19 mouse cellular contexts compared by ENCODE assay signal in genomic region chr2:63920997-63921396, GRCm38 (mm10).
DNase-seq lines count a peak whose midpoint lies in the region; ATAC-seq and TF ChIP-seq lines count a peak whose summit lies in the region.
"Had no signal": no experiment of that assay in that cellular context is flagged by ENCODE, and none has a peak within 500 bp of the region (broad histone marks: within the 10 kb centered on the region; RNA-seq: fewer than 3 reads in every experiment).

No protein-coding gene starts in this region.

- H3K27me3 ChIP-seq in kidney, postnatal 0 days (ENCODE audit: insufficient read depth, low read length), result no peaks in the 10 kb centered on the region
- H3K27me3 ChIP-seq in hindbrain, postnatal 0 days (ENCODE audit: insufficient read depth, low read length), result no peaks in the 10 kb centered on the region
- H3K27me3 ChIP-seq: neural tube, embryonic 13.5 days had no signal

- no peak overlapping the region for H3K4me3 ChIP-seq in kidney, postnatal 0 days (replicated peaks; ENCODE audit: low read depth, low read length)
- H3K4me3 ChIP-seq in hindbrain, postnatal 0 days (ENCODE audit: low read length), result no peak overlapping the region
- H3K4me3 ChIP-seq: gastrocnemius, adult 2 months; neural tube, embryonic 13.5 days had no signal

- no peaks in the 10 kb centered on the region for H3K9me3 ChIP-seq in kidney, postnatal 0 days (replicated peaks; ENCODE audit: low read length)
- no peaks in the 10 kb centered on the region for H3K9me3 ChIP-seq in hindbrain, postnatal 0 days (ENCODE audit: low read length)
- H3K9me3 ChIP-seq: neural tube, embryonic 13.5 days had no signal

- no peak overlapping the region for H3K9ac ChIP-seq in kidney, postnatal 0 days (ENCODE audit: low read depth, low read length)
- no peak overlapping the region for H3K9ac ChIP-seq in hindbrain, postnatal 0 days (replicated peaks; ENCODE audit: low read length)
- H3K9ac ChIP-seq: neural tube, embryonic 13.5 days had no signal

- H3K27ac ChIP-seq in kidney, postnatal 0 days, result no peak overlapping the region
- H3K27ac ChIP-seq in hindbrain, postnatal 0 days, result no peak overlapping the region
- H3K27ac ChIP-seq: gastrocnemius, adult 2 months; neural tube, embryonic 13.5 days had no signal

- no peaks in the 10 kb centered on the region for H3K36me3 ChIP-seq in kidney, postnatal 0 days (ENCODE audit: insufficient read depth, low read length)
- no peaks in the 10 kb centered on the region for H3K36me3 ChIP-seq in hindbrain, postnatal 0 days (ENCODE audit: insufficient read depth, low read length)
- H3K36me3 ChIP-seq: neural tube, embryonic 13.5 days had no signal

- H3K4me2 ChIP-seq in kidney, postnatal 0 days (ENCODE audit: low read length), result no peak overlapping the region
- H3K4me2 ChIP-seq in hindbrain, postnatal 0 days (ENCODE audit: low read depth, low read length), result no peak overlapping the region
- H3K4me2 ChIP-seq: neural tube, embryonic 13.5 days had no signal

- DNase-seq in kidney, postnatal 0 days (ENCODE audit: low spot score), result peak; percentile 22
- no peak for DNase-seq in kidney, adult 8-10 months
- DNase-seq in NIH3T3 (ENCODE audit: low read depth), result peak; percentile 69
- DNase-seq in embryo, embryonic 11 days, result peak; percentile 61
- DNase-seq in hindbrain, postnatal 0 days (ENCODE audit: low spot score), result peak; percentile 3
- DNase-seq in right cerebral cortex, postnatal 36 days (ENCODE audit: low spot score in 2 of 2), result no peak
- no peak for DNase-seq in T-cell, adult 2 months (ENCODE audit: low spot score)
- DNase-seq: adrenal gland, postnatal 25 days; cerebellum, adult 9-11 months; gastrocnemius, adult 2 months; heart, postnatal 14 days; kidney, adult 11 months; kidney, postnatal 4 days; layer of hippocampus, postnatal 36 days; lung, postnatal 36 days; retina, postnatal 1 day; thymus, postnatal 14 days had no signal

- H3K4me1 ChIP-seq in kidney, postnatal 0 days (replicated peaks; ENCODE audit: insufficient read depth, low read length), result no peaks in the 10 kb centered on the region
- H3K4me1 ChIP-seq in hindbrain, postnatal 0 days (ENCODE audit: insufficient read depth, low read length), result no peaks in the 10 kb centered on the region
- H3K4me1 ChIP-seq: neural tube, embryonic 13.5 days had no signal

- no peak for TF ChIP-seq CTCF in kidney, postnatal 0 days (IDR thresholded peaks at IDR 0.05; ENCODE audit: low read depth)
- no peak for TF ChIP-seq CTCF in hindbrain, postnatal 0 days (IDR thresholded peaks at IDR 0.05; ENCODE audit: low read depth)

- no peak for ATAC-seq in kidney, postnatal 0 days (replicated peaks; ENCODE audit: low FRiP score, low read depth)
- no peak for ATAC-seq in hindbrain, postnatal 0 days
- ATAC-seq: forebrain, embryonic 16.5 days had no signal

- 41% methylated on average over 3 of the region's 3 CpGs for WGBS in kidney, postnatal 0 days
- 40% methylated on average over 3 of the region's 3 CpGs for WGBS in hindbrain, postnatal 0 days

Comparison
In these comparisons a context has a peak if more than half of its experiments do, and no peak if none do; other contexts are left out.
1. DNase-seq: peak in kidney, postnatal 0 days (single experiment), NIH3T3 (single experiment), embryo, embryonic 11 days (single experiment) and hindbrain, postnatal 0 days (single experiment); none in kidney, adult 8-10 months (0 of 2), right cerebral cortex, postnatal 36 days (0 of 2) and T-cell, adult 2 months (single experiment).